Mouse (Mus musculus) neutrophil, adult 5-6 weeks (primary cell): Measurements from ENCODE around the gene Slc26a6. TPM values are rescaled to one million over a fixed set of nuclear protein-coding genes. Genes with fewer than 3 reads are reported as not detected.

Experiments
- ATAC-seq: fragments of 151-379, 151-347 bp; 2 replicates; pipeline ENCODE4 v1.8.0; 2017; ENCODE audit warnings: mild to moderate bottlenecking, moderate TSS enrichment; ENCODE audit not compliant: insufficient number of reproducible peaks, poor library complexity, low FRiP score, severe bottlenecking; ENCODE audit errors: extremely low read depth
- total RNA-seq: library from RNA; stranded (forward); fragments of 200-1000 nt; gene quantifications from 2 replicates; pipeline ENCODE4 v1.2.3, GENCODE M21; 2017

Slc26a6 gene
- 2.4 and 8.5 TPM in 2 replicates for total RNA-seq

GRCm38 (mm10) chr9:108852976-108853375 lies at the start of gene Slc26a6:
Slc26a6 (plus strand) TSS chr9:108853283.
- no peak for ATAC-seq

GRCm38 (mm10) chr9:108805768-108806167 lies 47.3 kb upstream of the Slc26a6 start:
- no peak for ATAC-seq

- ATAC-seq: no peak
Observed at GRCm38 (mm10) chr9:108806379-108806778, 46.7 kb upstream of the Slc26a6 start.

- ATAC-seq: no peak
Observed at GRCm38 (mm10) chr9:108806831-108807230, 46.3 kb upstream of the Slc26a6 start.

GRCm38 (mm10) chr9:108807674-108808073 lies 45.4 kb upstream of the Slc26a6 start:
- no peak for ATAC-seq

GRCm38 (mm10) chr9:108808163-108808665 lies 44.9 kb upstream of the Slc26a6 start, which contains the start of gene Nckipsd:
Nckipsd (plus strand) TSS chr9:108808368.
- peak; percentile 61 for ATAC-seq

- ATAC-seq: no peak
Observed at GRCm38 (mm10) chr9:108809188-108809587, 43.9 kb upstream of the Slc26a6 start.

- ATAC-seq: no peak
Observed at GRCm38 (mm10) chr9:108809723-108810122, 43.4 kb upstream of the Slc26a6 start.

GRCm38 (mm10) chr9:108810516-108810915 lies 42.6 kb upstream of the Slc26a6 start:
- no peak for ATAC-seq

GRCm38 (mm10) chr9:108815557-108815956 lies 37.5 kb upstream of the Slc26a6 start:
- no peak for ATAC-seq

- no peak for ATAC-seq
Observed at GRCm38 (mm10) chr9:108819495-108819894, 33.6 kb upstream of the Slc26a6 start.

GRCm38 (mm10) chr9:108820077-108820476 lies 33.0 kb upstream of the Slc26a6 start:
- no peak for ATAC-seq

- no peak for ATAC-seq
Observed at GRCm38 (mm10) chr9:108824144-108824685, 28.9 kb upstream of the Slc26a6 start.

- ATAC-seq: no peak
Observed at GRCm38 (mm10) chr9:108824755-108825413, 28.2 kb upstream of the Slc26a6 start.

- ATAC-seq: no peak
Observed at GRCm38 (mm10) chr9:108825820-108826699, 27.0 kb upstream of the Slc26a6 start, which contains the start of gene Celsr3. Celsr3 (plus strand) TSS chr9:108826320.

- ATAC-seq: peak; percentile 62
Observed at GRCm38 (mm10) chr9:108826700-108827340, 26.3 kb upstream of the Slc26a6 start.

GRCm38 (mm10) chr9:108827454-108827853 lies 25.6 kb upstream of the Slc26a6 start:
- ATAC-seq: no peak

- ATAC-seq: no peak
Observed at GRCm38 (mm10) chr9:108827906-108828305, 25.2 kb upstream of the Slc26a6 start.

GRCm38 (mm10) chr9:108831637-108832036 lies 21.4 kb upstream of the Slc26a6 start:
- peak; percentile 60 for ATAC-seq
